Mouse (Mus musculus) liver, embryonic 16.5 days (tissue): ENCODE measurements around the gene Otulin. TPM values are rescaled to one million over a fixed set of nuclear protein-coding genes. Genes with fewer than 3 reads are reported as not detected.
A peak's percentile ranks its signal among the peaks of the same experiment; 100 is the strongest.

Source experiments
- ATAC-seq: fragments of 200-750 bp; cut with Nextera tagmentation; 2 replicates; pipeline ENCODE4 v1.8.0; 2017; ENCODE audit warnings: low read depth, mild to moderate bottlenecking, moderate number of reproducible peaks, moderate library complexity
- H3K27ac ChIP-seq: fragments of 300-500 bp; sonication (generic); 2 replicates; pipeline ENCODE4 v1.5.1; 2014; ENCODE audit warnings: mild to moderate bottlenecking, low read length
- H3K27me3 ChIP-seq: fragments of 300-500 bp; sonication (generic); 2 replicates; pipeline ENCODE4 v1.6.1; 2014; ENCODE audit warnings: low read depth, low read length, mixed read lengths; ENCODE audit not compliant: control insufficient read depth, insufficient read depth
- H3K36me3 ChIP-seq: fragments of 300-500 bp; sonication (generic); 2 replicates; pipeline ENCODE4 v1.6.1; 2014; ENCODE audit warnings: mild to moderate bottlenecking; ENCODE audit not compliant: control insufficient read depth, insufficient read depth
- H3K4me1 ChIP-seq: fragments of 300-500 bp; sonication (generic); 2 replicates; pipeline ENCODE4 v1.6.1; 2014; ENCODE audit warnings: low read depth, low read length, mixed read lengths; ENCODE audit not compliant: control insufficient read depth
- H3K4me2 ChIP-seq: fragments of 300-500 bp; sonication (generic); 2 replicates; pipeline ENCODE4 v1.6.1; 2014; ENCODE audit warnings: low read depth, low read length, mixed read lengths
- H3K4me3 ChIP-seq: fragments of 300-500 bp; sonication (generic); 2 replicates; pipeline ENCODE4 v1.5.1; 2014; ENCODE audit warnings: low read depth, mild to moderate bottlenecking, low read length
- H3K9ac ChIP-seq: fragments of 300-500 bp; sonication (generic); 2 replicates; pipeline ENCODE4 v1.6.1; 2014; ENCODE audit warnings: low read depth, low read length
- H3K9me3 ChIP-seq: fragments of 300-500 bp; sonication (generic); replicated peaks from 2 replicates; pipeline ENCODE4 v1.6.1; 2016; ENCODE audit warnings: low read length; ENCODE audit not compliant: control insufficient read depth
- WGBS: fragments of 180-500 bp; shearing (Covaris S2); extraction: QIAGEN DNeasy Blood & Tissue Kit; methylation state at CpG from one replicate; pipeline ENCODE4 v1.1.7; 2014; ENCODE audit not compliant: insufficient replicate concordance; 5-methylcytosine and 5-hydroxymethylcytosine counted together
- polyA plus RNA-seq: library from polyadenylated mRNA; unstranded; fragments of >200 nt; fragmentation: Nextera tagmentation; extraction: Ambion mirVana; gene quantifications from 2 replicates; pipeline ENCODE4 v1.2.1, GENCODE M21; 2015

The Otulin gene
- polyA plus RNA-seq, 1 experiment from 2014 or later: 12.3 TPM

DNA sequence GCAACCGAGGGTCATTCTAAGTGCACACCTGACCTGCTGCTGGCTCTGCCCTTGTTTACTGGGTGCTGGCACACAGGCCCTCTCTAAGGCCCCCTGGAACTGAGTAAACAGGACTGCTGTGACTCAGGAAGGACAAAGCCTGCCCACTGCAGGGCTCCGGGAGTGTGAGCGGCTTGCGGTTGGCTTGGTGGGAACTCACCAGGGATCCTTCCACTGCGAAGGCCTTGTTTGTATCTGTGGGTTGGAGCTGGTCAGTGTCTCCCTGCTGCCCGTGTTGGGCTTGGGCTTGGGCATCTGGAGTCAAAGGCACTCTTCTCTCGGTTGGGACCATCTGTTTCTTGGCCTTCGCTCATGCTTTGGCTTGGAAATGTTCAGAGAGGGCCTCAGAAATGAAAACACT is 34.9 kb downstream of the Otulin start:
- H3K9me3 ChIP-seq: no peaks in the 10 kb centered on the region
- no peak overlapping the region for H3K4me2 ChIP-seq
- ATAC-seq: peak; percentile 46; the same call in 1 of the 2 replicates
- H3K36me3 ChIP-seq: peaks cover 21% of the 10 kb centered on the region
- no peaks in the 10 kb centered on the region for H3K27me3 ChIP-seq
- no peaks in the 10 kb centered on the region; the same call in none of the 2 replicates for H3K4me1 ChIP-seq
- H3K9ac ChIP-seq: no peak overlapping the region
- H3K4me3 ChIP-seq: no peak overlapping the region
- no peak overlapping the region for H3K27ac ChIP-seq
- 76% methylated on average over 8 of the region's 8 CpGs for WGBS

DNA sequence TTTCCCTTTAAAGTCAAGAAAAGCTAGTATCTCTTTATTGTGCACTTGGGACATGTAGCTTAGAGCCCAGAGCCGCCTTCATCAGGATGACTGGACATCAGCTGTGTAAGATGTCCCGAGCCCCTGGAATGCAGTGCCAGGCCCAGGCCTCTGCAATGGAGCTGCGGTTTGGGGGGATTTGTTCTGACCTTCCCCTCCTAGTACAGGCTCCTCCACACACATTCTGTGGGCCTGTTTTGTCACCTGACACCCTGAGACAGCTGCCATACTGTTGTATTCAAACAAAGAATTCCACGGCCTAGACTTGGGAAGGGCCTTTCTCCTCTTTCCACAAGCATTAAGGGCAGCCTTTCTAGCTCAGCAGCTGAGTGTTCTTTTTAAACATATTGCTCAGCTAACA is 35.5 kb downstream of the Otulin start:
- 75% methylated on average over 4 of the region's 4 CpGs for whole genome bisulfite sequencing
- no peak overlapping the region for H3K4me2 ChIP-seq
- no peak overlapping the region for H3K27ac ChIP-seq
- no peak overlapping the region for H3K9ac ChIP-seq
- no peaks in the 10 kb centered on the region for H3K9me3 ChIP-seq
- H3K27me3 ChIP-seq: no peaks in the 10 kb centered on the region
- H3K36me3 ChIP-seq: peaks cover 26% of the 10 kb centered on the region
- ATAC-seq: no peak
- no peaks in the 10 kb centered on the region; the same call in 1 of the 2 replicates for H3K4me1 ChIP-seq
- H3K4me3 ChIP-seq: no peak overlapping the region

DNA sequence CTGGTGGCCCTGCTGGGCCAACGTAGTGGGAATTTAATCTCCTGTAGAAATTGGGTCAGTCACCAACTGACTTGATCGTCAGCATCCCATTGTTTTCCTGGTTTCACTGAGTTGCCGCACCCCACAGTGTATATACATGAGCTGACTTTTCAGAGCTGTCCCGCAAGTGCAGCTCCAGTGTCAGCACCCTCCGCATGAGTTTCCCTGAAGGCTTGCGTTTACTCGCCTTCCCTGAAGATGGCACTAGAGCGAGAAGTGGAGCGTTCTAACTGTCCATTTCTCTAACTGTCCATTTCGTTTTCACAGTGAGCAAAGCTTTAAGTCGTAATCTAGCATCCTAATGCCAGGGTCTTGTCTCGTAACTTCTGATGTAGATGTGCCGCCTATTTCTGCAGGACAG is 36.8 kb downstream of the Otulin start:
- no peaks in the 10 kb centered on the region for H3K27me3 ChIP-seq
- 82% methylated on average over 13 of the region's 13 CpGs for WGBS
- no peaks in the 10 kb centered on the region for H3K9me3 ChIP-seq
- H3K4me1 ChIP-seq: no peaks in the 10 kb centered on the region; the same call in 1 of the 2 replicates
- no peak overlapping the region for H3K4me3 ChIP-seq
- no peak for ATAC-seq
- no peak overlapping the region for H3K9ac ChIP-seq
- H3K4me2 ChIP-seq: no peak overlapping the region
- H3K27ac ChIP-seq: no peak overlapping the region
- H3K36me3 ChIP-seq: peaks cover 27% of the 10 kb centered on the region

DNA sequence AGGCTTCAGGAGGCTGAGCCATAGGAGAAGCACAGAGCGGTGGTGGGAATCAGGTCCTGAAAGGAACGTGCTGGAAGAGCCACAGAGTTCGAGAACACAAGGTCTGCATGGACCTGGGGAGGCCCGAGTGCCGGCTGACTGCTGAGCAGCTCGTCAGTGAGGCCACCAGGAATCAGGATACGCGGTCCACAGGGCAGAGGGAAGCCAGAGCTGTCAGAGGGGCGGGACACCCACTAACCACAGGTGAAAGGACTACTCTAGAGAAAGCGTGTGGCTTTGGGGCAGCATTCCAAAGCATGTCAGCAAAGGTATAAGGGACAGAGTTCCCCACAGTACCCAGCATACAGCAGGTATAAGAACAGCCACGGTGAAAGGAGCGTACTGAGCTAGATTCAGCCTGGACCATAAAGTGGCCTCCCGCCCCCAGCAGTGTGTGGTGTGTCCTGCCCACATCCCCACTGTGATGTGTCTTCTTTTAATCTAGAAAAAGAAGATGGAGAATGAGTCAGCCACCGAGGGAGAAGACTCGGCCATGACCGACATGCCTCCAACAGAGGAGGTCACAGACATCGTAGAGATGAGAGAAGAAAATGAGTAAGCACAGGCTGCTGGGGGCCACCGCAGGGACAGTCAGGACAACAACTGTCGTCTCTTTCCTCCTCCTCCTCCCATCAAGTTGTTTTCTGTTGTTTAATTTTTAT is 37.7 kb downstream of the Otulin start:
- peaks cover 27% of the 10 kb centered on the region for H3K36me3 ChIP-seq
- H3K4me3 ChIP-seq: no peak overlapping the region
- H3K9ac ChIP-seq: no peak overlapping the region
- ATAC-seq: no peak
- no peaks in the 10 kb centered on the region for H3K9me3 ChIP-seq
- 85% methylated on average over 19 of the region's 19 CpGs for WGBS
- no peak overlapping the region for H3K27ac ChIP-seq
- H3K4me2 ChIP-seq: no peak overlapping the region
- no peaks in the 10 kb centered on the region for H3K27me3 ChIP-seq
- H3K4me1 ChIP-seq: no peaks in the 10 kb centered on the region; the same call in 1 of the 2 replicates

DNA sequence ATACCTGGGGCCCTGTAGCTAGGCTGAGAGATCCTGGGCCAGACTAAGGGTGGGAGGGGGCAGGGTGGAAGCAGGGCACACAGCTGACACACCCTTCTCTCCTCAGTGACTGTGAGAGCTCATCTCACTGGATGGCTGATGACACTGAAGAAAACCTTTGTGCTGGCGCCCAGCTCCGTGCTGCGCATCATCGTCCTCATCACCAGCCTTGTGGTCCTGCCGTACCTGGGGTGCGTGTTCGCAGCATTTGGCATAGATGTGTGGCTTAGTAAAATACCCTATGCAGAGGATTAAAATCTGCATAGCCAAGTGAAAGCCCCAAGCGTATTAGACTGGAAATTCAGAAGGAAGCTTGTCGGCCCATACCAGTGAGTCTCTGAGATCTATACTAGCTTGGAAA is 39.7 kb downstream of the Otulin start:
- Histone ChIP-seq H3K4me3 (no peak overlapping the region), H3K36me3 (peaks cover 27% of the 10 kb centered on the region), H3K4me2 (no peak overlapping the region), H3K27me3 (no peaks in the 10 kb centered on the region), H3K4me1 (no peaks in the 10 kb centered on the region; the same call in 1 of the 2 replicates), H3K27ac (no peak overlapping the region), H3K9ac (no peak overlapping the region), H3K9me3 (no peaks in the 10 kb centered on the region)
- 94% methylated on average over 9 of the region's 9 CpGs for WGBS
- no peak for ATAC-seq

DNA sequence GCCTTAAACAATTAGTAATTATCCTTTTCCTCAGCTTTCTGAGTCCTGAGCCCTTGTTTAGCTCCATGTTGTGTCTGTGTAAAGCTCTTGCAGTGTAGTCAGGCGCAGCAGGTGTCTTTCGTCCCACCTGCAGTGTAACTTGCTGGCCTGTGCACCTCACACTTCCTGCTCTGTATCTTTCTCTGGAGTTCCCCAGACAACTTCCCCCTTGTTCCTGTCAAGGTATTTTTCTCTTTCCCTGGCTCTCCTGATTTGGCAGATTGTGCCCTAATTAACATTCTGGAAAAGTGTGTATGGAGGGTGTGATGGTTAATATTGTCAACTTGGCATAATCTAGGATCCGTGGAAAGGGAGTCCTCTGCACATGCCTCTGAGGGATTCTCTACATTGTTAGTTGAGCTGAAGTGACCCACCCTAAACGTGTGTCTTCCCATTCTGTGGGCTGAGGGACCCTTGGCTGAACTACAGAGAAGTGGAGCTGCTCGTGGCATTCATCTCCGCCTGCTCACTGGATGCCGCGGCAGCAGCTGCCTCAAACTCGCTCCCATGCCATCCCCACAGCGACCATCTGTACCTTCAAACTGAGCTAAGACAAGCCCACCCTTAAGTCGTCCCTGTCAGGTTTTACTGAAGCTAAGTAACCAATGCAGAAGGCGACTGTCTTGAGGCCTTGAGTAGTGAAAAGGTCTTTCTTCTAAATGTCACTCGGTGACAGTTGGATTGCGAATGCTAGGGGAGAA is 42.2 kb downstream of the Otulin start:
- H3K4me3 ChIP-seq: no peak overlapping the region
- no peak overlapping the region for H3K4me2 ChIP-seq
- H3K9me3 ChIP-seq: no peaks in the 10 kb centered on the region
- no peaks in the 10 kb centered on the region for H3K4me1 ChIP-seq
- no peak overlapping the region for H3K9ac ChIP-seq
- ATAC-seq: no peak
- no peak overlapping the region for H3K27ac ChIP-seq
- 80% methylated on average over 14 of the region's 14 CpGs for WGBS
- no peaks in the 10 kb centered on the region for H3K27me3 ChIP-seq
- peaks cover 23% of the 10 kb centered on the region for H3K36me3 ChIP-seq

DNA sequence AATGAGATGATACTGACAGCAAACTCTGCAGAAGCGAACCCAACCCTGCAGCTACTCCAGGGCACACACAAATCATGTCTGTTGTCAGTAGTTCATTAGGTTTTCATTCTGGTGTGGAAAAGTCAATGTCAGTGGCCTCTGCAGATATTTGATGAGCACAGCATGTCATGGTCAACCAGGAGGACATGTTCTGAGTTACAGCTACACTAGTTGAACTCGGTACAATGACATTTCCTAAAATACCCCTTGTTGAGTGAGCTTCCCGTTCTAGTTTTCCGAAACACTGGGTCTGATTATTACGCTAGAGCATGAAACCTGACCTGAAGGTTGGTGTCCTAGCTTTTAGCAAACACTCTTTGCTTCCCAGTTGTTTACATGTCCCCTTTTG is 44.4 kb downstream of the Otulin start:
- no peak overlapping the region for H3K4me2 ChIP-seq
- no peak overlapping the region for H3K27ac ChIP-seq
- no peak for ATAC-seq
- H3K9me3 ChIP-seq: no peaks in the 10 kb centered on the region
- WGBS: 78% methylated on average over 5 of the region's 5 CpGs
- no peak overlapping the region for H3K9ac ChIP-seq
- no peaks in the 10 kb centered on the region for H3K27me3 ChIP-seq
- peaks cover 16% of the 10 kb centered on the region; the same call in 1 of the 2 replicates for H3K36me3 ChIP-seq
- H3K4me1 ChIP-seq: no peaks in the 10 kb centered on the region
- no peak overlapping the region for H3K4me3 ChIP-seq

DNA sequence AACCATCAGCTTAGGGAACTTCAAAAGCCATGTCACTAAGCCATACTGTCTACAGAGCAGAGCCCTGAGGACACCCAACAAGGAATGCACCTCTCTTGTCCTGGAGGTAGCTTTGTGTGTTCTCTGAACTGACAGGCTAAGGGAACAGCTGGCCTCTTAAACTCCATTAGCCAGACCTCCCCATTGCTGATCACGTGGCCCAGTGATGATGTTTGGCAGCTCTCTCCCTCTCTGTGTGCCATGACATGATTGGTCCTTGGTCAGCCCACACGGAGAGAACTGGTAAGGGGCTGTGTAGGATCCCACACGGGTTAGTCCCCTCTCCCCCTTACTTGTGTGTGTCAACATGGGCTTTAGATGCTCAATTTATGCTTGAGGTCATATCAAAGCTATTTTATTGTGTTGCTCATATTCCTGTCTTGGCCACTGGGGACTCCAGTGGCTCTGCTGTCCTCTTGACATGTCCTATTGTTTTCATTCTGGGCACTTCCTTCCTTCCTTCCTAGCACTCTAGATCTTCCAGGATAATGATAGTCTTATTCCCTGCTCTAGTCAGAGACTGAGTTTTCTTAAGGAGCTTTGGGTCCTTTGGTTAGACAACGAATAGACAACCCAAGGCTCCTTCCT is 44.9 kb downstream of the Otulin start:
- WGBS: 68% methylated on average over 4 of the region's 4 CpGs
- no peak overlapping the region for H3K4me3 ChIP-seq

DNA sequence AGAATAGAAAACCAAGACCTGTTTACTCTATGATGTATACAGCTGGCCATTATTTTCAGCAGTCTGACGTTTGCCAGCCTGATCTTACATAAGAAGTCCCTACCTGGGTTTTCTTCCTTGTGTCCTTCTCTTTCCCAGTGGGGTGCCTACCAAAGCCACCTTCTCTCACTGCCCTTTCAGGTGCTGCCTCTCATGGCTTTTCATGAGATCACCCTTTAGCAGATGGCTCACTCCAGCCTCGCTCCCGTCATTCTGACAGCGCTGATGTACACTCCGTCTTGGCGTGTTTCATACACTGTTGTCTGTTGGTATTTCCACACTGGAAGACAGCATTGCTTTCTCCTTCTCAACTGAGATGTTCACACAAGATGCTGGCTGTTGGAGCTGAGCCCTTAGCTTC is 46.9 kb downstream of the Otulin start:
- Histone ChIP-seq H3K27me3 (no peaks in the 10 kb centered on the region), H3K4me1 (no peaks in the 10 kb centered on the region), H3K9ac (no peak overlapping the region), H3K27ac (no peak overlapping the region), H3K9me3 (no peaks in the 10 kb centered on the region), H3K36me3 (peaks cover 4% of the 10 kb centered on the region; the same call in 1 of the 2 replicates), H3K4me3 (no peak overlapping the region), H3K4me2 (no peak overlapping the region)
- 86% methylated on average over 6 of the region's 6 CpGs for WGBS
- ATAC-seq: no peak

More for the DNA sequence above, 44.9 kb downstream of the Otulin start:
- ATAC-seq: no peak
- H3K9ac ChIP-seq: no peak overlapping the region
- no peaks in the 10 kb centered on the region for H3K27me3 ChIP-seq
- H3K4me1 ChIP-seq: no peaks in the 10 kb centered on the region
- peaks cover 14% of the 10 kb centered on the region; the same call in 1 of the 2 replicates for H3K36me3 ChIP-seq
- no peak overlapping the region for H3K4me2 ChIP-seq
- no peaks in the 10 kb centered on the region for H3K9me3 ChIP-seq
- H3K27ac ChIP-seq: no peak overlapping the region
